Mouse (Mus musculus): ENCODE data around the gene Zfp575. TPM values are rescaled to one million over a fixed set of nuclear protein-coding genes. Genes with fewer than 3 reads are reported as not detected.

Zfp575 gene
- polyA plus RNA-seq, 1 experiment from 2014 or later: 18.1 TPM

DNA sequence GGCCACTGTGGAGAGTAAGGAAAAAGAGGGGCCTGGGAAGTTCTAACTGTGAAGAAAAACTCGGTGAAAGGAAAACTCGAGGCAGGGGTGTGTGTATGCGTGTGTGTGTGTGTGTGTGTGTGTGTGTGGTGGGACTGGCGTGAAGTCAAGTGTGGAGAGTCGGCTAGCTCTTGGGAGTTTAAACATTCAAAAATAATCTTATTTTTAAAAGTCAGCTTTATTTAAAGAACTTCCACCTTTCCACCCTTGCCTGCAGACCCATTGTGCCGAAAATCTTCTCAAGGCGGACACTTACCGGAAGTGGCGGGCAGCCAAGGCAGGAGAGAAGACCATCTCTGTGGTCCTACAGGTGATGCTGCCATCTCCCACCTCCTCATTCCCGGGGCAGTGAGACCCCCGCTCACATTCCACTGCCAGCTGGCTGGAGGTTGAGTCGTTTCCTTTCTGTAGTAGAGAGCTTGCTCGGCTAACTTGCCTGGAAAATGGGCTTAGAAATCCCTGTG, 39.9 kb downstream of the Zfp575 start:
- no peaks in the 10 kb centered on the region for H3K9me3 ChIP-seq
- 0 out of 2 replicates have a peak overlapping the region, but pooled peaks have one; percentile 73 for H3K27ac ChIP-seq
- no peaks in the 10 kb centered on the region for H3K27me3 ChIP-seq (replicated peaks)
- WGBS: 25% methylated on average over 13 of the region's 13 CpGs
- H3K4me3 ChIP-seq: peak overlapping the region; percentile 87
- peaks cover 16% of the 10 kb centered on the region for H3K4me1 ChIP-seq
- peak; percentile 28; the same call in 1 of the 2 replicates for ATAC-seq (replicated peaks)
- peak overlapping the region; percentile 75 for H3K4me2 ChIP-seq
- H3K36me3 ChIP-seq (replicated peaks): no peaks in the 10 kb centered on the region; the same call in 1 of the 2 replicates
- peak overlapping the region; percentile 84 for H3K9ac ChIP-seq

DNA sequence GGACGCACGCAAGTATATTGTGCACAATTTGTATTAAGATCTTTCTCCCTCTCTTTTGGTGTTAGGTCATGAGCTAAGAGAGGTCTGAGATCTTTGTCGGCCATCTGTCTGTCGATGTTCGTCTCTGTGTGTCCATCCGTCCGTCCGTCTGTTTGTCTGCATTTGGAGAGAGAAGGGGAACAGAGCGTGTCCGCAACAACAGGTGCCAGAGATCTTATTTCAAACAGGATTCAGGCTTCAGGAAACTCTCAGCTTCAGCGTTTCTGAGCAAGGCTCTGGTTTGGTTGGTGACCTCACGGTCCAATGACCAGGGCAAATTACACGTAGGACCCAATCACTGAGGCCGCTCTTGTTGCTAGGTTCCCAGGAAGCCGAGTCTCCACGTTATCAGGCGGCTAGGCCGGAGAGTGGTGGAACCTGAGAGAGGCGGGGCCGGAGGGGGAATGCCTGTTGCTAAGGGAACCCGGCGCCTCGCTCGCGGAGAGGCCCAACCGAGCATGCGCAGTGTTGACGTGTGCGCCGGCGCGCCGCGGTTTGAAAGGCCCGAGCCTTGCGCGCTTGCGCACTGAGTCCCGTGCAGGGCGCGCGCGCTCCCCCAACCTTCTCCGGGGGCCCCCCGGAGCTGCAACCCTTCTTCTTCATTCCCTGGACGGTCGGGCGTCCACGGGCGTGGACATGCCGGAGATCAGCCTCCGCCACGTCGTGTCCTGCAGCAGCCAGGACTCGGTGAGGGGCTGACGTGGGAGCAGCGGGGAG, 40.6 kb downstream of the Zfp575 start:
- Histone ChIP-seq H3K4me2 (peak overlapping the region; percentile 75), H3K9me3 (no peaks in the 10 kb centered on the region), H3K27ac (peak overlapping the region; percentile 73), H3K27me3 (replicated peaks) (no peaks in the 10 kb centered on the region), H3K4me1 (peaks cover 16% of the 10 kb centered on the region), H3K4me3 (peak overlapping the region; percentile 87), H3K36me3 (replicated peaks) (no peaks in the 10 kb centered on the region; the same call in 1 of the 2 replicates), H3K9ac (peak overlapping the region; percentile 84)
- under 1% methylated on average over 57 of the region's 57 CpGs for WGBS
- ATAC-seq (replicated peaks): peak; percentile 98

DNA sequence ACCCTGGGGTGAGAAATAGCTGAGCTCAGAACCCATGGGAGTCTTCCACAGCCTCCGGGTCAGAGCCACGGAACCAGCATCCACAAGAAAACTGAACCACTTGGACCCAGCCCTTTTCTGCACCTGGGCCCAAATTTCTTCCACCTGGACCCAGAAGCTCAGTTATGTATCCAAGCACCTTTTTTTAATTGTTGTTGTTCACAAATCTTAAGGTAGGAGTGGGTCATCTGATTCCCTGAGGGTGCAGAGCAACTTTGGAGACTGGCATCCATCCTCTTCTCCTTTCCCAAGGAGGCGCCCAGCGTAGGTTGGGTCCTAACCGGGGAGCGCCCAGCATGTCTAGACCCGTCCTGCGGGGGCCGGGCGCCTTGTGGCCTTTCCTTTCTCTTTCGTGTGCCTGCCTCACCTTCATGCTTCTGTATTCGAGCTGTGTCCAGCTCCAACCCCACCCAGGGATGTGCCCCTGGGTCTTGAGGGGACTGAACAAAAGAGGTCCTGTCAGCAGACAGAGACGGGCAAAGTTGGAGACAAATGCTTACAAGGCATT, 41.3 kb downstream of the Zfp575 start, which contains the start of the genes Pinlyp and Xrcc1:
Gene Pinlyp (minus strand): TSS at position 51 of the 547 bp plus-strand sequence.
Gene Xrcc1 (plus strand): TSS at position 222 of the 547 bp plus-strand sequence.
- Histone ChIP-seq H3K4me2 (peak within 1 kb of the TSS; percentile 75), H3K27ac (peak within 1 kb of the TSS; percentile 73), H3K9ac (peak within 1 kb of the TSS; percentile 84), H3K4me3 (peak within 1 kb of the TSS; percentile 87), H3K36me3 (replicated peaks) (no peaks in the 10 kb centered on the region), H3K27me3 (replicated peaks) (no peaks in the 10 kb centered on the region), H3K4me1 (peaks cover 16% of the 10 kb centered on the region), H3K9me3 (no peaks in the 10 kb centered on the region)
- no peak; the same call in 1 of the 2 replicates for ATAC-seq (replicated peaks)
- 39% methylated on average over 13 of the region's 13 CpGs for WGBS

DNA sequence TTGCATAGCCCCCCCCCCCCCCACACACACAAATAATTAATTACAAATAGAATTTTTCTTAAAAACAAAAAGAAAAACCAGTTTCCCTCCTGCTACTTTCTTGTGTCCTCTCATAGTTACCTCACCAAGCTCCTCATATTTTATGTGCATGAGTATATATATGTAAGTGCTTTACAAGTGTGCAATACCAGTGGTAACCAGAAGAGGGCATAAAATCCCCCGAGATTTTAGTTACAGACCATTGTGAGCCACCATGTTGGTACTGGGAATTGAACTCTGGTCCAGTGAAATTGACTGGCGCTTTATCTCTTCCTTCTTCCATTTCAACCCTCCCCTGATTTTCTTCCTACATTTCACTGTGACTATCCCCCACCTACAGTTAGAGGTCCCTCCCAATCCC, 42.9 kb downstream of the Zfp575 start:
- Histone ChIP-seq H3K4me1 (peaks cover 16% of the 10 kb centered on the region), H3K4me3 (no peak overlapping the region), H3K4me2 (no peak overlapping the region), H3K9ac (no peak overlapping the region), H3K9me3 (no peaks in the 10 kb centered on the region), H3K27ac (no peak overlapping the region), H3K36me3 (replicated peaks) (no peaks in the 10 kb centered on the region), H3K27me3 (replicated peaks) (no peaks in the 10 kb centered on the region)
- ATAC-seq (replicated peaks): no peak
- WGBS: 83% methylated on average over 2 of the region's 2 CpGs

DNA sequence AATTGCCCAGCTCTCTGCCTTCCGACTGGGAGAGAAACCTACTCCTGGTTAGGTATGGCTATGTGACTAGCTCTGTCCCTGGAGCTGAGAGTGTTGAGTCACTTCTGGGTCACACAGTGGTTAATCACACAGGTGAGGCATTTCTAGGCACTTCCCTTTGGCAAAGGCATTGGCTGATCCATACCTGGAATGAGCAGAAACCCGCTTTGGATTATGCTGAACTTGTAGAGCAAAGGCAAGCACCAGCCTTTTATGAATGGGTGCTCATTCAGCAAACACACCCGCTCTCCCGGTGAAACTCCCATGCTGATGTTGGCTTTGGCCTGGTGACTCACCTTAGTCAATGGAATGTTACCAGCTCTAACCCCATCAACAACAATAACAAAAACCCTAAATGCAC, 47.8 kb downstream of the Zfp575 start:
- no peaks in the 10 kb centered on the region for H3K27me3 ChIP-seq (replicated peaks)
- peaks cover 8% of the 10 kb centered on the region for H3K4me1 ChIP-seq
- no peaks in the 10 kb centered on the region for H3K9me3 ChIP-seq
- H3K4me3 ChIP-seq: no peak overlapping the region
- peaks cover 7% of the 10 kb centered on the region for H3K36me3 ChIP-seq (replicated peaks)
- H3K9ac ChIP-seq: no peak overlapping the region
- WGBS: 92% methylated on average over 4 of the region's 4 CpGs
- no peak for ATAC-seq (replicated peaks)
- H3K4me2 ChIP-seq: no peak overlapping the region
- no peak overlapping the region for H3K27ac ChIP-seq

DNA sequence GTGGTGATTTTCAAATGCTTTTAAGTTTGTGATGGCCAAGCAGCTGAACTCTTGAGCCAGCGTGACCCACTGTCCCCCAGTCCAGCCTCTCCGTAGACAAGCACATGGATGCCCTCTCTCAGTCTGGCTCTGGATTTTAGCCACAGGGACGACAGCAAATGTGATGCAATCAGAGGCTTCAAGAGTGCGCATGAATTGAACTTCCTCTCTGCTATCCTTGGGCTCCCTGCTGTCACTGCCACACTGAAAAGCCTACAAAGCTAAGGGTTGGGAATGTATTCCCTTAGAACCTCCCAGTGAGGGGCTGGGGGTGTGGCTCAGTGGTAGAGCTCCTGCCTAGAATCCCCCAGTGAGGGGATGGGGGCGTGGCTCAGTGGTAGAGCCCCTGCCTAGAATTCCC, 48.7 kb downstream of the Zfp575 start:
- no peaks in the 10 kb centered on the region for H3K27me3 ChIP-seq (replicated peaks)
- peaks cover 18% of the 10 kb centered on the region for H3K4me1 ChIP-seq
- no peaks in the 10 kb centered on the region for H3K9me3 ChIP-seq
- no peak overlapping the region for H3K4me2 ChIP-seq
- H3K9ac ChIP-seq: no peak overlapping the region
- no peak overlapping the region for H3K27ac ChIP-seq
- H3K4me3 ChIP-seq: no peak overlapping the region
- ATAC-seq (replicated peaks): peak; percentile 28; the same call in 1 of the 2 replicates
- 75% methylated on average over 5 of the region's 5 CpGs for WGBS
- H3K36me3 ChIP-seq (replicated peaks): peaks cover 12% of the 10 kb centered on the region

GRCm38 (mm10) chr7:24538154-24538553, 49.3 kb downstream of the Zfp575 start:
- ATAC-seq (replicated peaks): no peak
- H3K27ac ChIP-seq: no peak overlapping the region
- no peak overlapping the region for H3K4me3 ChIP-seq
- no peak overlapping the region for H3K9ac ChIP-seq
- H3K4me2 ChIP-seq: no peak overlapping the region
- WGBS: 49% methylated on average over 5 of the region's 5 CpGs
- H3K9me3 ChIP-seq: no peaks in the 10 kb centered on the region
- H3K27me3 ChIP-seq (replicated peaks): no peaks in the 10 kb centered on the region
- peaks cover 23% of the 10 kb centered on the region for H3K4me1 ChIP-seq
- H3K36me3 ChIP-seq (replicated peaks): peaks cover 17% of the 10 kb centered on the region

DNA sequence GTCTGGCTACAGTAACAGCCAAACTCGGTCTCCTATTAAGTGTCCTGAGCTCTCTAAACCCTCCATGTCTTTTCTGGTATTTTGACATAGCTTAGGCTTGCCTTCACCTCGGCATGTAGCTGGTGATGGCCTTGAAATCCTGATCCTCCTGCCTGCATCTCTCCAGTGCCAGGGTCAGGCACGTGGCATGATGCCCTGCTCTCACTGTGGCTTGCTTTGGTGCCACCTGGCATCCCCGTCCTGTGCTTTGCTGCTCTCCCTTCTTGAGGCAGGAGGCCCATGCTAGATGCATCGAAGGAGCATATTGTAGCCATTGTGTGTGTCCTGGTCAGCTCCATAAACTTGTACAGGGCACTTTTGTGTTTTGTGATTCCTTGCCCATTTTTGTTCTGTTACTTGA, 49.9 kb downstream of the Zfp575 start:
- Histone ChIP-seq H3K9me3 (no peaks in the 10 kb centered on the region), H3K27ac (no peak overlapping the region), H3K4me2 (no peak overlapping the region), H3K4me3 (no peak overlapping the region), H3K36me3 (replicated peaks) (peaks cover 18% of the 10 kb centered on the region), H3K9ac (no peak overlapping the region), H3K4me1 (peaks cover 28% of the 10 kb centered on the region), H3K27me3 (replicated peaks) (no peaks in the 10 kb centered on the region)
- 82% methylated on average over 5 of the region's 5 CpGs for WGBS
- ATAC-seq (replicated peaks): no peak

- H3K36me3 ChIP-seq (replicated peaks): peaks cover 18% of the 10 kb centered on the region
- 85% methylated on average over 4 of the region's 4 CpGs for WGBS
These were observed 50.4 kb downstream of the Zfp575 start for GRCm38 (mm10) chr7:24537081-24537480.

GRCm38 (mm10) chr7:24534301-24534700, 53.1 kb downstream of the Zfp575 start:
- no peaks in the 10 kb centered on the region for H3K27me3 ChIP-seq (replicated peaks)
- peaks cover 18% of the 10 kb centered on the region for H3K36me3 ChIP-seq (replicated peaks)
- 30% methylated on average over 19 of the region's 19 CpGs for WGBS
- no peak overlapping the region for H3K4me3 ChIP-seq
- no peak overlapping the region for H3K27ac ChIP-seq
- H3K4me2 ChIP-seq: peak overlapping the region; percentile 14; the same call in 1 of the 2 replicates
- H3K9ac ChIP-seq: no peak overlapping the region
- H3K9me3 ChIP-seq: no peaks in the 10 kb centered on the region
- ATAC-seq (replicated peaks): no peak
- peaks cover 43% of the 10 kb centered on the region for H3K4me1 ChIP-seq

More at GRCm38 (mm10) chr7:24537081-24537480, 50.4 kb downstream of the Zfp575 start:
- Histone ChIP-seq H3K27me3 (replicated peaks) (no peaks in the 10 kb centered on the region), H3K4me2 (no peak overlapping the region), H3K9ac (no peak overlapping the region), H3K4me3 (no peak overlapping the region), H3K9me3 (no peaks in the 10 kb centered on the region), H3K27ac (no peak overlapping the region), H3K4me1 (peaks cover 33% of the 10 kb centered on the region)
- no peak for ATAC-seq (replicated peaks)
